Mouse (Mus musculus) cerebellum, postnatal 25 days (tissue): Measurements from ENCODE around the gene Sec1.
"Not testable (repeated sequence)": the region's sequence is repeated elsewhere in the genome, so short reads cannot be mapped to it uniquely, and the experiment has no call there.

Experiments
- DNase-seq, 2 experiments: peaks; one replicate each; pipeline ENCODE4 v3.0.0; 2021; ENCODE audit warnings: mixed read lengths in 2 of 2

Gene Sec1

GRCm38 (mm10) chr7:45677627-45678295, 16.4 kb downstream of the Sec1 start:
- no peak for DNase-seq

DNA sequence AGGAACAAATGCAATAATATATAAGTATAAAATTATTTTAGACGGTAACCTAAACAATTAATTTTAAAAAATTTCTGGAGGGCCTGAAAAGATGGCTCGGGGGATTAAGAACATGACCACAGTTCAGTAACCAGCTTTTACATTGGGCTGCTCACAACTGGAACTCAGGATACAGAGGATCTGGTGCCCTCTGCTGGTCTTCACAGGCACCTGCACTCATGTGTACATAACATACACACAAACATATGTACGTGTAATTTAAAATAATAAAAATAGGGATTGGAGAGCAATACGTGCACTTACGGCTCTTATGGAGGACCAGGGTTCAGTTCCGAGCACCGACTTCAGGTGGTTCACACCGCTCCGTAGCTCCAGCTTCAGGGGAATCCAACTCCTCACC, 25.3 kb downstream of the Sec1 start:
- DNase-seq = no peak

DNA sequence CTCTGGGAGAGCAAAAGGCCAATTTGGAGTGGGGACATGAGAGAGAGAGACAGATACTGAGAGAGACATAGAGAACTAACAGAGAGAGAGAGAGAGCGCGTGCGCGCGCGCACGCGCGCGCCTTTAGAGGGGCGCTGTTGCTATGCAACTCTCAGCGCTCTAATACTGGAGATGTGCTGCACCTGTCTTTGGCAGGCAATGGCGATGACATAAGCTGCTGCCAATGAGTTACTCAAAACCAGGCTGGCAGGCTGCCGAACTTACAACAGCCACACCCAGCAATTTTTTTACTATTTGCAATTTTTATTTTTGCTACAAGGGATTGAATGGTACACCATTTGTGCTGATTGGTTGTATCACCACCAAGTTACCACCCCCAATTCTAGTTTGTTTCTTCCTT, 26.4 kb downstream of the Sec1 start:
- DNase-seq = no peak

- DNase-seq = no peak
Measured at GRCm38 (mm10) chr7:45666161-45666560, 28.0 kb downstream of the Sec1 start, which contains the start of gene Fut2. Gene Fut2 (minus strand): TSS chr7:45666394.

DNA sequence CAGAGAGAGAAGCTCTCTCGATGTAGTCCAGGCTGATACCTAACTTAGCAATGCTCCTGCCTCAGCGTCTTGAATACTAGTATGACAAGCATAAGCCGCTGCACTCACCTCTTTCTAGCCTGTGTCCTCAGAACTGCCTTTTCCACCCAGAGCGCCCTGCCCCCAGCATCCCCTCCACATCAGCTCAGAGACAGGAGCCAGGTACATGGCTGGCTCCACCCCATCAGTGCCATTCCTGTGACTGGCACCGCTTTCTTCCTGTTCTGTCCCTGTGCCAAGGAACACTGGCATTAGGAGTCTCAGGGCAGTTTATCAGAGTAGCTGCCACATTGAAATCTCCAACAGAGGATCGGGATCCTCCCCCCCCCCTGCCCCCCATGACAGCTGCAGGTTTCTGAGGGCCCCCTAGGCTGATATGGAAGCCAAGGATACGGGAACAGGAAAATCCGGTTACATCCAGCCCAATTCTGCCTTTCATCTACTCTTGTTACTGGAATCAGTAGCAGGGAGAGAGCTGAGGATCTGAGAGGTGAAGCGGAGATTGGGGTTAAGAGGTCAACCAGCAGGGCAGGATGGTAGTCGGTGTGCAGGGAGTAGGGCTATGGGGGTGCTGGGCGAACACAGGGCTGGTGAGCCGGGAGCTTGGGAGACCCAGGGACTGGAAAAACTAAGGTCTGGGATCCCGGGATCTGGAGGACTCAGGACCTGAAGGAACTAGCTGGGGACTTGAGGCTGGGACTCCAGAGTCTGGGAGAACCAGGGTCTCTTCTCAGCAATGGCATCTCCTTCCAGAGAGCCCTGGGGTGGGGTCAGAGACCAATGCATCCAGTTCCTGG, 28.7 kb downstream of the Sec1 start:
- no peak for DNase-seq

GRCm38 (mm10) chr7:45661702-45662101, 32.5 kb downstream of the Sec1 start:
- not testable (repeated sequence) for DNase-seq

- DNase-seq = peak in 1 of 2 experiments; percentile 50
Measured at GRCm38 (mm10) chr7:45660746-45661478, 33.3 kb downstream of the Sec1 start.

GRCm38 (mm10) chr7:45654424-45655047, 39.7 kb downstream of the Sec1 start:
- DNase-seq = no peak

GRCm38 (mm10) chr7:45650484-45650883, 43.7 kb downstream of the Sec1 start:
- DNase-seq = not testable (repeated sequence)

- DNase-seq = no peak
Measured at GRCm38 (mm10) chr7:45649351-45649750, 44.9 kb downstream of the Sec1 start.

DNA sequence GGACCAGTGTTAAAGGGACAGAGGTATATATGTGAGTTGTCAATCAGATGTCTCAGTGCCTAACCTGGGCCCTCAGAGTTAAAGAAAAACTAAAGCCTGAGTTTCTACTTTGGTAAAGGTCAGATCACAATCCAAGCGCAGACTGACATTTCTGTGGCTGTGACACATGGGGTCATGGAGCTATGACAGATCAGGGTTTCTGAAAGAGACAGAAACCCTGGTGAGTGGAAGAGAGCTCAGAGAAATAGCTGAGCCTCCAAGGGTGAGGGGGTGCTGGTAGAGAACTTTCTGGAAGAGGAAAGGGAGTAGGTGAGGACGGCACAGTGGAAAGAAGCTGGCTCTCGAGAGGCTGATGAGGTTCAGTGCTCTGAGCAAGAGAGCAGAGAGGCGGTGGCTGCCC, 47.5 kb downstream of the Sec1 start:
- no peak for DNase-seq

- DNase-seq = no peak
Measured at GRCm38 (mm10) chr7:45645591-45645971, 48.6 kb downstream of the Sec1 start.

GRCm38 (mm10) chr7:45644872-45645590, 49.2 kb downstream of the Sec1 start:
- DNase-seq = peak in 1 of 2 experiments; percentile 31

- DNase-seq = peak; percentile 74 to 78
Measured at GRCm38 (mm10) chr7:45644183-45644582, 50.0 kb downstream of the Sec1 start.

DNA sequence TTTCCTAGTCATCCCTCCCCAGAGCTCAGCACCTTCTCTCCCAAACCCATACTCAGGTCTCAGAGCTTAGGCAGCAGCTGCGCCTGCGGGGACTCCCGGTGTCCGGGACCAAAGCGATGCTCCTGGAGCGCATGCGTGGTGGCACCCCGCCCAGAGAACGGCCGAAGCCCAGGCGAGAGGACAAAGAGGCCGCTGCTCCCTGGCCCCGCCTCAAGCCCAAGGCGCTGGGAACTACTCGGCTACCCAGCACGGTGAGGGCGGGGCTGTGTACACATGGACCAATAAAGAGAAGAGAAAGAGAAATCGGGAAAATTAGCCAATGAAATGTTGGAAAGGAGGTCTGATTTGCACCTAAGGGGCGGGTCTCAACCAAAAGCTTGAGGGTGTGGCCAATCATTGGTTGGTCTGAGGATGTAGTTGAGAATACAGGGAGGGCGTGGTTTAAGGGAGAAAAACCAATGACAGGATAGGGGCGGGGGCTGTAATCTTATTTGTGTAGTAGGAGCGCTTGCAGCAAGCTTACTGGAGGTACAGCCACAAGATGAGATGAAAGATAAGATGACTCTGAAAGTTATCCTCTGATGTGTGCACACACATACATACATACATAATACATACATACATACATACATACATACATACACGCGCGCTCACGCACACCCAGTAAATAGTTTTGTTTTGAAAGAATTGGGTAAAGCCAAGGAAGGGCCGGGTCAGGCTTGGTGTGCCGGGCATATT, 50.6 kb downstream of the Sec1 start:
- DNase-seq = peak; percentile 99 to 100

GRCm38 (mm10) chr7:45642503-45643255, 51.5 kb downstream of the Sec1 start:
- peak in 1 of 2 experiments; percentile 53 for DNase-seq

DNA sequence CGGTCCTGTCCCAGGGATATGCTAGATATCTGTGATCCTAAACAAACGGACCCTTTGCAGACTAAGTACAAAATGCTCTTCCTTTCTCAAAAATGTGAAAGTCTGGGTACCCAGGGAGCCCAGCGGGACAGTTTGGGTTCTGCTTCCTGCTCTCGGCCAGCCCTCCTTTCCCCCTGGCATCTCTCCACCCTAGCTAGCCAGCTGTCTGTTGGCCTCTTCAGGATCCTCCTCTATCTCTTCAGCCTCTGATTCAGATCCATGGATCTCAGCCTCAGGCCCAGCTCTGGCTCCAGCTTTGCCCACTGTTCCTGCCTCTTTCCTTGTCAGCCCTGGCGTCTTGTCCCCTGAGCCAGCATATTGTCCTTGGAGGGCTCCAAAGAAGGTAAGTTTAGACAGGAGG, 52.1 kb downstream of the Sec1 start:
- DNase-seq = peak; percentile 65 to 68

DNA sequence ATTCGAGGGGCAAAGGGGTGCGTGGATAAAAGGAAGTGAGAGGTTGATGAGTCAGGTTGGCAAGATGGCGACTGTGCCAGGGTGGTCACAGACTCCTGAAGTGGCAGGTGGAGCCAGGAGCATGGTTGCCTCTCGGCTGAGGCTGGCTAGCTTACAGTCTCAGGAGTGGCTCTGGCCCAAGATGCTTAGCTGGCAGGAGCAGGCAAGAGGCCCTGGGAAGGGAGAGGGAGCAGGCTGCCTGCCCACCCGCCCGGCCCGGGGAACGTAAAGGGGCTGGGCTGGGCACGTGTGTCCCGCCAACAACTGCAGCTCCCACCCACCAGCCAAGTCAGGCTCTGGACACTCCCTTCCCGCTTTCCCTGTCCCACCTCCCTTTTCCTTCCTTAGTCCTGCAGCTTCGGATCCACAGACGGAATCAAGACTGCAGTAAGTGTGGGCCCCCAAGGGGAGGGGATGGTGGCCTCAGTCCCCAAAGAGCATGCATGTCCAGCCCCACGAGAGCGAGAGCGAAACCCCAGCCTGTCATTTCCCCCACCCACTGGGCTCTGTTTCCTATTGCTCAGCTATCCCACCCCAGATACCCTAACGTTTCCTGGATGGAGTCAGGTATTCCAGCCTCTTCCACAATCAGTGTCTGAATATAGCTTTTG, 52.7 kb downstream of the Sec1 start:
- peak; percentile 68 to 77 for DNase-seq

- DNase-seq = peak in 1 of 2 experiments; percentile 28
Measured at GRCm38 (mm10) chr7:45640191-45640957, 53.8 kb downstream of the Sec1 start.
